Mouse (Mus musculus) liver, adult 2 months (tissue): ENCODE measurements around the gene A930017K11Rik.

ENCODE experiments used
- CTCF ChIP-seq: fragments of 200-500 bp; IDR thresholded peaks from 2 replicates; pipeline ENCODE4 v1.5.1; 2011; ENCODE audit warnings: low read depth, low read length, control low read depth
- POLR2A ChIP-seq: fragments of 200-500 bp; IDR thresholded peaks from 2 replicates; pipeline ENCODE4 v1.6.1; 2011; ENCODE audit warnings: low read length, control low read depth; ENCODE audit not compliant: insufficient read depth; ENCODE audit errors: extremely low read depth

DNA sequence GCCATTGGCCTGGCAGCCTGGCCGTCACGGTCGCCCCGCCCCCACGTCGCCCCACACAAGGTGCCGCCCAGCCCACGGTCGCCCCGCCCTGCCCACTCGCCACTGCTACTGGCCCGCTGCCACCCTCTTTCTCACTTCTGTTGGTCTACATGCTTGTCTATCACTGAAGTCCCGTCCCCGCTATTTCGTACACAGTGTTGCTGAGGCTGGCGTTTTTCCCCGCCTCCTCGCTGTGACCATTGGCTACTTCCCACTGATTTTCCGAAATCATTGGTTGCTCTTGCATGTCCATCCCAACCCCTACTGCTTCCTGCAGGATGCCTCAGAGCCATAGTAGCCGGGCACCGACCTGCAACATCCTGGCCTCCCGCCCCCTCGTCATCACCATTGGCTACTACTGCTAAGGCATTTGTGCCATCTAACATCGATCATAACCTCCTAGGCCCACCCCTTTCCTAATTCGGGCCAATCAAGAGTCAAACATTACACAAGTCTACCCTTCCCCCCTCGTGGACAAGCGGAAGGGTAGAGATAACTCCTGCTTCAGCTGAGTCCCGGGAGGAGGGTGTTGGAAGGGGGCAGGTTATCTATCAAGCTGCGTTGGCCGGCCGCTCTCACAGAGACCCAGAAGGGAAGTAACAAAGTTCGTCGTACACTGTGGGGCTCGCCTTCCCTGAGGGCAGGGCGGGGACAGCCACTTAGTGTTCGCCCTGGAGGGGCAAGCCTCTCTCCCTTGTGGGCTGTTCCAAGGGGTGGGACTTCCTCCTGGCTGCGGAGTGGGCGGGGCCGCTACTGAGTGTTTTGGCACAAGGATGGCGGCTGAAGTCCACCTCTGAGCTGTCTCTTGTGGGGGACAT is 32.4 kb downstream of the A930017K11Rik start:
- TF ChIP-seq CTCF = no peak
- peak; percentile 55; the same call in 1 of the 2 replicates for TF ChIP-seq POLR2A
